Mouse (Mus musculus) embryonic stem cell, embryonic (primary cell): ENCODE measurements around the gene Dgcr2.

ENCODE experiments used
- CTCF ChIA-PET, 4 experiments: fragments of 300-600 bp in 2 of 4; fragments of 350-600 bp in 2 of 4; sonication (Branson Sonifier 250); formaldehyde crosslinking; loops; one replicate each; lab custom pipeline; 2022; ENCODE audit warnings: inconsistent platforms in 2 of 4; lab: Charles Lee
- POLR2A ChIA-PET, 4 experiments: fragments of 300-600 bp in 2 of 4; fragments of 350-600 bp in 2 of 4; sonication (Branson Sonifier 250); formaldehyde crosslinking; loops; one replicate each; lab custom pipeline; 2022; ENCODE audit warnings: antibody characterized with exemption in 4 of 4, inconsistent platforms in 1 of 4; lab: Charles Lee

Dgcr2 gene

DNA sequence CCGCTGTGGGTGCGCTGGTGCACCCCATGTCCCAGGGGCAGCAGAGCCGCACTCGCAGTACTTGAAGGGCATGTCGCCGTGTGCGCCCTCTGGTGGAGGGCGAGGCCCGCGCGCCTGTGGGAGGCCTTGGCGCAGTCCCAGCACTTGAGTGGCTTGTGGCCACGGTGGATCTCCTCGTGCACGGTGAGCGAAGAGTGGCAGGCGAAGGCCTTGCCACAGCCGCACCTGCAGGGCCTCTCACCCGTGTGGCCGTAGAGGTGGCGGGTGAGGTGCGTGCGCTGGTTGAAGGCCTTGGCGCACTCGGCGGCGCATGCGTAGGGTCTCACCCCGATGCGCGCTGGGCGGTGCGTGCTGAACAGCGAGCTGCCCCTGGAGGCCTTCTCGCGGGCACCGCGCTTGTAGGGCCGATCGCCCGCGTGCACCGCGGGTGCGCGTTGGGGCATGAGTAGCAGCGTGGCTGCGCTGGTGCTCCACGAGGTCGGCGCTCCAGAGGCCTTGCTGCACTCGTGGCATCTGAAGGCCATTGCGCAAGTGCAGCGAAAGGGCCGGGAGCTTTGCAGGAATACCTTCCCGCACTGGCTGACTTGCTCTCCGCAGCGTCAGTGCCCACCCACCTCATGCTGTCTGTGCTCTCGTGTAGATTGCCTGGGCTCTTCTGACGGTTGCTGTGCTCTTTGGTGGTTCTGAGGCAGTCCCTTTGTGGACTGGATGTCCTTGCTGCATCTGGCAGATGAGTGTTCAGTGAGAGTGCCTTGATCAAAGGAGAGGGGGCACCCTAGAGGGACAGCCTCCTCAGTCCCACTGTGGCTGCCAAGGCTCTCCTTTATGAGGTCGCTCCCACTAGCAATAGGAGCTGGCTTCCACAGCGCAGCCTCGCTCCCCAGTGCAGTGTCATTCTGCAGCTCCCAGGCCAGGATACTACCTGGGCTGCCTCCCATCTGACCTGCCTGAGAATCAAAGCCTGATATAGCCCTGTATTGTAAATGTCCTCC, 82.7 kb downstream of the Dgcr2 start:
- CTCF ChIA-PET: interaction anchor here (0.8 to 4.7 kb wide), 25 partner anchors 8 to 258 kb away, joined by 3 to 31 read pairs (median 4); partner anchors contain the start of genes Klhl22 (in 2 of the 4), Med15 (in 1 of the 4) and Scarf2 (in 1 of the 4)
- POLR2A ChIA-PET: interaction anchor here (0.6 to 3.7 kb wide), 24 partner anchors 9 to 574 kb away, joined by 3 to 20 read pairs (median 4); partner anchors contain the start of genes Gm20518 (in 1 of the 4), Scarf2 (in 1 of the 4) and Slc25a1 (in 1 of the 4)

DNA sequence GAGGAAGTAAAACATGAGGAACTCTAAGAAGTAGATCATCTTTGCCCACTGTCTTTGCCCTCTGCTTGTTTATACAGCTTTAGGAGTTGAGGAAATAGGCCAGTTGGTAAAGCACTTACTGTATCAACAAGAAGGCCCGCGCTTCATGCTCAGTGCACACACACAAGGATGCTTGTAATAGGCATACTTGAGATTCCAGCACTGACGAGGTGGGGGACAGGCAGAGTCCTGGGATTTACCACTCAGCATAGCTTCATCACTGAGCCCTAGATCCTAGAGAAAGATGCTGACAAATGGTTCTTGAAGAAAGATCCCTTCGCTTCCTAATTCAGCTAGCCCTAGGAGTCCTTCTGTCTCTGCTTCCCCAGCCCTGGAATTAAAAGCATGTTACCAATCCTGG, 85.2 kb downstream of the Dgcr2 start:
- ChIA-PET CTCF (interaction anchor here (0.6 to 4.7 kb wide), 13 partner anchors 9 to 1104 kb away, joined by 3 to 31 read pairs (median 5); partner anchors contain the start of gene Med15 (in 1 of the 4)), POLR2A (interaction anchor here in 2 of 4 experiments (0.7 to 1.4 kb wide), 2 partner anchors 115 to 623 kb away, joined by 3 to 5 read pairs; partner anchors contain the start of gene Slc25a1 (in 1 of the 2))

DNA sequence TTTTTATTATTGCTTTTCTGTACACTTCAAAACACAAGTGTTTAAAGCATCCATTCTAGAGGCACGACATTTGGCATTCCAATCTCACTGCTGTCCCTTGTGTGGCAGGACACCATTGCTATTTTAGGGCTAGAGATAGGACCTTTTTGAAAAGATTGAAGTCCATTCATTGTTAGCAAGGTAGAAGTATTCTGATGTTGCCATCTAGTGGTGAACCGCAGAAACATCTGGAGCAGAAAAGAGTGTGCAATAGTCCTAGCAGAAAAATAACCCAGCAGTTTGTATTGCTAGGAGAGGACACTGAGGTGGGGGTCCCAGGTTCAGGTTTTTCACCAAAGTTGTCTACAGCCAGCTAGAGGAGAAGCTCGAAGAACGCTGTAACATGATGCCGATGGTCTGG, 86.2 kb downstream of the Dgcr2 start:
- ChIA-PET POLR2A (interaction anchor here in 3 of 4 experiments (0.7 to 1.4 kb wide), 5 partner anchors 14 to 116 kb away, joined by 3 to 7 read pairs (median 3); partner anchors contain the start of gene Slc25a1 (in 1 of the 3)), CTCF (interaction anchor here (0.6 to 4.7 kb wide), 24 partner anchors 7 to 254 kb away, joined by 3 to 20 read pairs (median 4); partner anchors contain the start of genes Klhl22 (in 2 of the 4), Med15 (in 2 of the 4), Scarf2 (in 1 of the 4) and Slc25a1 (in 1 of the 4))

DNA sequence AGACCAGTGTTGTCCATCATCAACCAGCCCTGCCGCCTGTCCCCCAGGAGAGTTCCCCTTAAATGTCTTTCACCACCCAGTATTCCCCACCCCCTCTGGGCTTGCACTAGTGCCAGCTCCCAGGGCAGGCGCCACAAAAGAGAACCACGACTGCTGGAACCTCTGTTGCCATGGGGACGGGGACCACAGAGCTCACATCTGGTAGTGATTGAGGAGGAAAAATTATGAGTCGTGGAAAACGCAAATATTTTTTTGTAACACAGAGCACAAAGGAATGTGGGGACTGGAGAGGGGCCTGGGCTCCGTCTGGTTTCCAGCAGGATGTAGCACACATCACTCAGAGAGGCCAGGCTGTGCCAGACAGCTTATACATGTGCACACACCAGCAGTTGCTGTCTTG, 88.7 kb downstream of the Dgcr2 start:
- CTCF ChIA-PET: interaction anchor here in 2 of 4 experiments (0.6 to 3.2 kb wide), 4 partner anchors 21 to 409 kb away, joined by 3 to 12 read pairs (median 3); no protein-coding TSS in a partner anchor
- POLR2A ChIA-PET: interaction anchor here in 1 of 4 experiments (0.7 kb wide), 1 partner anchor 119 kb away, joined by 3 read pairs; the partner anchor contains the start of gene Slc25a1

DNA sequence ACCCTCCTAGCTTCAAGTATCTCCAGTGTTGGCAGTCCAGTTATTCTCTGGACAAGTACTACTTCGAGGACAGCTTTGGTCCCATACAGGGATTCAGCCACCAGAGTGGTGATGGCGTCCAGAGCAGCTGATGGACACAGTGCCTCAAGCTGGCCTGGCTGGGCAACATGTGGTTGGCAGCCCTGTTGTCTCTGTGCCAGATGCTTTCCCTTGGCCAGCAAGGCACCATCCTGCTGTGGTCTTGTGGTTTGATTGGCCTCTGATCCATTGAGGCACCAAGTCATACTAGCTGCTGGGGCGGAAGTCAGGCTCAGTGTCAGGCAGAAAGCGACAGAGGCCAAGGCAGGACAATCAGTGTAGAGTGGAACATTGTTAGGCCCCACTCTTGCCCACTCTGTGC, 89.2 kb downstream of the Dgcr2 start:
- CTCF ChIA-PET: interaction anchor here (0.6 to 3.2 kb wide), 5 partner anchors 22 to 748 kb away, joined by 3 to 12 read pairs (median 3); no protein-coding TSS in a partner anchor
- POLR2A ChIA-PET: interaction anchor here in 1 of 4 experiments (0.7 to 3.9 kb wide), 2 partner anchors 12 to 119 kb away, joined by 3 to 33 read pairs; partner anchors contain the start of genes Scarf2 and Slc25a1

DNA sequence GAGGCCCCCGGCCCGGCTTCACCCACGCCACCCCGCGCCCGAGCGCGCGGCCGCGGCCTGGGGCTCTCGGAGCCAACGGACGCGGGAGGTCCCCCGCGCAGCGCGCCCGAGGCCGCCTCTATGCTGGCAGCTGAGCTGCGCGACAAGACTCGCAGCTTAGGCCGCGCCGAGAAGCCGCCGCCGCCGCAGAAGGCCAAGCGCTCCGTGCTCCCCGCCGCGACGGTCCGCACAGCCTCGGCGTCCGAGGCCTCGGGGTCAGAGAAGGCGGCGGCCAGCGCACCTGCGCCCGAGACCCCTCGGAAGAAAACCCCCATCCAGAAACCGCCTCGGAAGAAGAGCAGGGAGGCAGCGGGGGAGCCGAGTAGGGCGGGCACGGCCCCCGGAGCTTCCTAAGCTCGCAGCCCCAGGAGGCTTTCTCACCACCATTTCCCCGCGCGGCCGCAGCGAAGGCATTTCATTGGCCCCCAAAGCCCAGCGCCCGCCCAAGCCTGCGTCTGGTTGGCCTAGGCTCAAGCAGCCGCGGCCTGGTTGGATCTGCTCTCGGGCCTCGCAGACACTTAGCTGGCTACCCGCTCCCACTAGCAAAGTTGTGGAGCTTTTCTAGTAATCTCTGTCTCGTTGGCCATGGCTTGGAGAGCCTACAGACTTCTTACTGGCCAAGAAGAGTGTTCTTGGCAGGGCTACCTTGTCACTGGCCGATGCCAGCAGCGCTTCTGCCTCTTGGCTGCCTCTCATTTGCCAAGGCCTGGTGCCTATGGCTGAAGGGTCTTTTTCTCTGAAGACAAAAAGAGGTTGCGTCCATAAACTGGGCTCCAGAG, 91.0 kb downstream of the Dgcr2 start:
- ChIA-PET POLR2A (interaction anchor here in 3 of 4 experiments (0.6 to 4.0 kb wide), 37 partner anchors 9 to 299 kb away, joined by 3 to 33 read pairs (median 4); partner anchors contain the start of genes Klhl22 (in 2 of the 3), Scarf2 (in 2 of the 3), Dgcr6 (in 1 of the 3) and Gm20518 (in 1 of the 3)), CTCF (interaction anchor here in 3 of 4 experiments (0.5 to 3.2 kb wide), 17 partner anchors 8 to 249 kb away, joined by 3 to 12 read pairs (median 3); no protein-coding TSS in a partner anchor)

DNA sequence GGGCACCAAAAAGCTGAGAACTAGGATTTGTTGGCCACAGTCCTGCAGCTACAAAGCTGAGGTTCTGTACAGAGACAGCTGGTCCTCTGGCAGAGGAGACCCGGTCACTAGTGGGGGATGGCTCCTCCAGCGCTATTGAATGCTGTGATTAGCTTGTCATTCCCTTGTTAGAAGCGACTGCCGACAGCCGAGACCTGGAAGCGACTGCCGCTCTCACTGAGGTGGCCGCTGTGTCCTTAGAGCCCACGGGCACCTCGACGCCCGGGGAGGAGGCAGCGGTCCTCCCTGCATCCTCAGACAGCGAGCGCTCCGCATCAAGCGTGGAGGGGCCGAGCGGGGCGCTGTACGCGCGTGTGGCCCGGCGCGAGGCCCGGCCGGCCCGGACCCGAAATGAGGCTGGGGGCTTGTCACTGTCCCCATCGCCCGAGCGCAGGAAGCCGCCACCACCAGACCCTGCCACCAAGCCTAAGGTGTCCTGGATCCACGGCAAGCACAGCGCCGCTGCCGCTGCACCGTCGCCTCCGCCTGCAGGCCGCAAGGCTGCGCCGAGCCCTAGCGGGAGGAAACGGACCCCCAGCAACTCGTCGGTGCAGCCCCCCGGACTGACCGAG, 91.7 kb downstream of the Dgcr2 start:
- POLR2A ChIA-PET: interaction anchor here in 3 of 4 experiments (0.6 to 4.0 kb wide), 17 partner anchors 9 to 298 kb away, joined by 3 to 33 read pairs (median 5); partner anchors contain the start of genes Klhl22 (in 2 of the 3), Scarf2 (in 2 of the 3) and Lztr1 (in 1 of the 3)
- CTCF ChIA-PET: interaction anchor here in 3 of 4 experiments (0.5 to 3.2 kb wide), 10 partner anchors 9 to 249 kb away, joined by 3 to 12 read pairs (median 3); partner anchors contain the start of gene Dgcr6 (in 1 of the 3)

DNA sequence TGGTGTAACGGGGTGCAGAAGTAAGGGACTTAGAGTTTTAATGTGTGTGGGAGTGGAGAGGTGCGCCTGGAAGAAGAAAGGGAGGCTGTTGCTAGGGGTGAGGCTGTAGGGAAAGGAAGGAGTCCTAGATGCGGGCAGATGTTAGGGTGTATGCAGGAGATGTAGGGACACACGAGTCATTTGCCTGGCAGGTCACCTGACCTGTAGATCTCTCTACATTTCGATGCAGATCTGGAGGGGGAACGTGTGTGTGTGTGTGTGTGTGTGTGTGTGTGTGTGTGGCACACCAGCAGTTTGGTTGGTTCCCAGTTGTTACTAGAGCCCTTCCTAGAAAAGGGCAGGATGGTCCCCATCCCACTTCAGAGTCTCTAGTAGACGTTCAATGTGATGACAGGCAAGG, 93.4 kb downstream of the Dgcr2 start:
- ChIA-PET CTCF (interaction anchor here (0.5 to 2.9 kb wide), 21 partner anchors 7 to 1590 kb away, joined by 3 to 21 read pairs (median 5); partner anchors contain the start of genes Klhl22 (in 1 of the 4) and P2rx6 (in 1 of the 4)), POLR2A (interaction anchor here in 3 of 4 experiments (0.6 to 4.0 kb wide), 38 partner anchors 8 to 1007 kb away, joined by 3 to 33 read pairs (median 4); partner anchors contain the start of genes Klhl22 (in 2 of the 3), Scarf2 (in 2 of the 3), Cdc45 (in 1 of the 3) and Gm20518 (in 1 of the 3))

DNA sequence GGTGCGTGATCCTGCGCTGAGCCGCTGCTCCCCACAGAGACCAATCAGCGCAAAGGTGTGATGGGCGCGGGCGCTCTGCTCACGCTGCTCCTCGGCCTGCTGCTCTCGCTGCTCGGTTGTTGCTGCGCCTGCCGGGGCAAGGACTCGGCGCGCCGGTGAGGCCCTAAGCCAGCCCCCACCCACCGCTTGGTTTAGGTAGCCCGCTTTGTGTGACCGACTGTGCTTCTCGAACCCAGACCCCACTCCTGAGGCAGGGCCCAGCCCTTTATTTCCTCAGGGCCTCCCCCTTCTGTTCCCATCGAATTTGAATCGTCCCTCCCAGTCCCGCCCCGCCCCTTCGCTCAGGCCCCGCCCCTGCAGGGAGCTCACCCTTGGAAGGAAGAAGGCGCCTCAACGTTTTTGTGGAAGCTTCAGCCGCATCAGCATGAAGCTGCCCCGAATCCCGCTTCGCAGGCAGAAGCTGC, 93.9 kb downstream of the Dgcr2 start:
- POLR2A ChIA-PET: interaction anchor here in 3 of 4 experiments (0.6 to 4.0 kb wide), 36 partner anchors 8 to 1008 kb away, joined by 3 to 17 read pairs (median 4); partner anchors contain the start of genes Klhl22 (in 2 of the 3), Cdc45 (in 1 of the 3), Gm20518 (in 1 of the 3) and Scarf2 (in 1 of the 3)
- CTCF ChIA-PET: interaction anchor here in 3 of 4 experiments (0.5 to 1.6 kb wide), 19 partner anchors 8 to 1589 kb away, joined by 3 to 21 read pairs (median 4); partner anchors contain the start of genes Klhl22 (in 1 of the 3) and P2rx6 (in 1 of the 3)

DNA sequence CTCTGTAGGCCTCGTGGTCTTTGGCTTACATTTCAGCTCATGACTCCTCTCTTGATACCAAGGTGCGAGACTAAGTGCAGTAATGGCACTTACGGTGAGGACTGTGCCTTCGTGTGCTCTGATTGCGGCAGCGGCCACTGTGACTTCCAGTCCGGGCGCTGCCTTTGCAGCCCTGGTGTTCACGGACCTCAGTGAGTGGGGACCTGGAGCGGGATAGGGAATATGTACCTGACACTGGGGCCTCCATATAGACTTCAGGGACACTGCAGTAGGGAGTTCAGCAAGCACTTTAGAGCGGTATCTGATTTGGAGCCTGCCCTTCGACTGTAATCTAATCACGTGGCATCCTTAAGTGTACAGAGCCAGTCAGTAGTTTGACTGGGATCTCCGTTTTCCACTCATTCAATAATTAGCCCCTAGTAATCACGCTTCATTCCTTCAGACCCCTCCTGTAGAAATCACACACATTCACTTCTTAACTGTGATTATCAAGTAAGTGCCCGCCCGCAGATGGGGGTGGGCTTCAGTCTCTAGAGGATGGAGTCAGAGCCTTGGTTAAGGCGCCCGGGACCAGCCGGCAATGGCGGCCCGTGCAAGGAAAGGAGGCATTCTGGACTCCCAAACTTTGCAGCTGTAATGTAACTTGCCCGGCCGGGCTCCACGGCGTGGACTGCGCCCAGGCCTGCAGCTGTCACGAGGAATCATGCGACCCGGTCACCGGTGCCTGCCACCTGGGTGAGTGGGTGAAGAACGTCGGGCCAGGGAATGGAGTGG, 94.5 kb downstream of the Dgcr2 start:
- POLR2A ChIA-PET: interaction anchor here in 2 of 4 experiments (0.9 to 4.4 kb wide), 23 partner anchors 8 to 313 kb away, joined by 3 to 17 read pairs (median 4); partner anchors contain the start of genes Klhl22 (in 2 of the 2) and Gm20518 (in 1 of the 2)
- CTCF ChIA-PET: interaction anchor here in 2 of 4 experiments (0.9 to 1.0 kb wide), 2 partner anchors 9 to 44 kb away, joined by 3 to 10 read pairs; partner anchors contain the start of gene Klhl22 (in 1 of the 2)

DNA sequence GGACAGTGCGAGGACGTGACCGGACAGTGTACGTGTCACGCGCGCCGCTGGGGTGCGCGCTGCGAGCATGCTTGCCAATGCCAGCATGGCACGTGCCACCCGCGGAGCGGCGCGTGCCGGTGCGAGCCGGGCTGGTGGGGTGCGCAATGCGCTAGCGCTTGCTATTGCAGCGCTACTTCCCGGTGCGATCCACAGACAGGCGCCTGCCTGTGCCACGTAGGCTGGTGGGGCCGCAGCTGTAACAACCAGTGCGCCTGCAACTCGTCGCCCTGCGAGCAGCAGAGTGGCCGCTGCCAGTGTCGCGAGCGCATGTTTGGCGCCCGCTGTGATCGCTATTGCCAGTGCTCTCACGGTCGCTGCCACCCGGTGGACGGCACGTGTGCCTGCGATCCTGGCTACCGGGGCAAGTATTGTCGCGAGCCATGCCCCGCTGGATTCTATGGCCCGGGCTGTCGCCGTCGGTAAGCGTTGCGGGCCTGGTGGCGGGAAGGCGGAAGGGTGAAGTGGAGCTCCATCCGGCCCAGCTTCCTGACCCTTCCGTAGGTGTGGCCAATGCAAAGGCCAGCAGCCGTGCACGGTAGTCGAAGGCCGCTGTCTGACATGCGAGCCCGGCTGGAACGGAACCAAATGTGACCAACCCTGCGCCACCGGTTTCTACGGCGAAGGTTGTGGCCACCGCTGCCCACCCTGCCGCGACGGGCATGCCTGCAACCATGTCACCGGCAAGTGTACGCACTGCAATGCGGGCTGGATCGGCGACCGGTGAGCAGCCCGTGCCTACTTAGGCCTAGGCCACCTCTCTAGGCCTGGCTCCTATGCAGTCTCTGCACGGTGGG, 95.3 kb downstream of the Dgcr2 start:
- ChIA-PET CTCF (no interaction called here), POLR2A (interaction anchor here in 2 of 4 experiments (1.0 to 4.4 kb wide), 7 partner anchors 11 to 125 kb away, joined by 3 to 17 read pairs (median 3); partner anchors contain the start of gene Klhl22 (in 2 of the 2))

DNA sequence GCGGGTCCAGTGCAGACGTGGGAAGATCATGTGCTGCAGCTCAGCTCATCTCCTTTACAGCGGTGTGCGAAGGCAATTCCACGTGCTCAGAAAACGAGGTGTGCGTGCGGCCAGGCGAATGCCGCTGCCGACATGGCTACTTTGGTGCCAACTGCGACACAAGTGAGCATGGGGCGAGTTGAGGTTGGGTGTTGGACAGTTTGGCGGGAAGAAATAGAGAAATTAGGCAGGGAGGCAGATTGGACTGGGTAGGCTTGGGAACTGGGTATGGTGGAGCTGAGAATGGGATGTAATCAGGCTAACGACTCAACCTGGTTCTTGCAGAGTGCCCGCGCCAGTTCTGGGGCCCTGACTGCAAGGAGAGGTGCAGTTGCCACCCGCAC, 95.9 kb downstream of the Dgcr2 start:
- POLR2A ChIA-PET: interaction anchor here in 2 of 4 experiments (0.9 to 4.4 kb wide), 6 partner anchors 10 to 126 kb away, joined by 3 to 17 read pairs (median 4); partner anchors contain the start of gene Klhl22 (in 1 of the 2)
- CTCF ChIA-PET: no interaction called here

DNA sequence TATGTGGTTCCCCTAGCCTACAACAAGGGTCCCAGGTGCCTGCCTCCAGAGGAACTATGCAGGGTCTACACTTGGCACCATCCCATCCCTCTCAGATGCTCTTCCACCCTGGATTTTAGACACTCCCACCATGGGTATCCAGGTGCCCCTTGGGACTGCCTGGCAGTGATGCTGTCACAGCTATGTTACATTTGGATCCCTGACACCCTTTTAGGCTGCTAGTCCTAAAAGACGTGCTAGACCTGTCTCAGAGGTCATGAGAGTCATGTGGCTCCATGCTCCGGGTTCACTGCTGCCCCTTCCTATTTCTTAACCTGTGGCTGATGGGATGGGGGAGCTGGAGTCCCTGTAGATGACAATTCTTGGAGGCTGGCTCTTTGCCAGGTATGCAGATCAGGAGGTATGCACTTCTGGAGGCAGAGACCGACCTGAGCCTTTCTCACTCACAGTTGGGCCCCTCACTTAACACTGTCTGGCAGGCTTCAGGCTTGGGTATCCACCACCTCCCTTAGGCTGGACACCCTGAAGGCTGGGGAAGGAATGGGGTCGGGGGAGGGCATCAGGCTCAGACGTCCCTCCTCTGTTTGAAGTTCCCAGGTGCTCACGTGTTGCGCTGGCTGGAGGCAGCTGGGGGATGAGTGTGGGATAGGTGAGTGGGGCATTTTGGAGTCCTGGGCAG, 96.4 kb downstream of the Dgcr2 start:
- ChIA-PET POLR2A (interaction anchor here in 1 of 4 experiments (0.9 to 4.4 kb wide), 5 partner anchors 10 to 43 kb away, joined by 3 to 17 read pairs (median 7); partner anchors contain the start of gene Klhl22), CTCF (interaction anchor here in 1 of 4 experiments (1.8 kb wide), 1 partner anchor 41 kb away, joined by 6 read pairs; no protein-coding TSS in a partner anchor)
